Mouse (Mus musculus) cerebellum, adult 9-11 months (tissue): ENCODE data around the gene Olfr10.

Source experiments
- DNase-seq: peaks from one replicate; pipeline ENCODE4 v3.0.0; 2022

The Olfr10 gene

GRCm38 (mm10) chr11:49329686-49330085 is 25.1 kb downstream of the Olfr10 start:
- DNase-seq, result no peak

DNA sequence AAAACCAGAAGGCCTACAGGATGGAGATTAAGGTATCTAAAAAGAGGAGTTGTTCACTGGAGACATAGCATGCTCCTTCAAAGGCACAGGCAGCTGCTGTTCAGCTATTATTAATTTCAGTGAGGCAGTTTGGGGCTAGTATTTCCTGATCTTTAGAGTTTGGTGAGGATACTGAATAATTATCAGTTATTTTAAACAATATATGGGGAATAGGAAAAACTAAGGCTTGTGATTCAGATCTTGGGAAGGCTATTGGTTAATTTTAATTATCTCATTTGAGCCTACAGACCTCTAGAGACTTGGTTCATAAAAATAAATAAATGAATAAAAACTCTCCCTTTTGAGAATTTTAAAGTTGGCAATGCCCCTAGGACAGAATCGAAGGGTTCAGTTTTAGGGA is 30.3 kb downstream of the Olfr10 start, which contains the start of gene Olfr1390:
Olfr1390 (plus strand) TSS at position 301 of the 400 bp plus-strand sequence.
- no peak for DNase-seq

- DNase-seq, result no peak
Observed at GRCm38 (mm10) chr11:49337150-49337832, 32.8 kb downstream of the Olfr10 start.
